Mouse (Mus musculus): ENCODE data around the gene Mgat5. TPM values are rescaled to one million over a fixed set of nuclear protein-coding genes. Genes with fewer than 3 reads are reported as not detected.

Mgat5 gene
- total RNA-seq, 2 experiments from 2014 or later = 1.1 to 1.2 TPM

- no peak for DNase-seq
- intact Hi-C loops (cut with DNase I) = no loop called here
These were observed 260.5 kb downstream of the Mgat5 start for GRCm38 (mm10) chr1:127465292-127465691.

GRCm38 (mm10) chr1:127467238-127467637 lies 262.4 kb downstream of the Mgat5 start:
- intact Hi-C loops (cut with DNase I) = no loop called here
- no peak for DNase-seq

DNA sequence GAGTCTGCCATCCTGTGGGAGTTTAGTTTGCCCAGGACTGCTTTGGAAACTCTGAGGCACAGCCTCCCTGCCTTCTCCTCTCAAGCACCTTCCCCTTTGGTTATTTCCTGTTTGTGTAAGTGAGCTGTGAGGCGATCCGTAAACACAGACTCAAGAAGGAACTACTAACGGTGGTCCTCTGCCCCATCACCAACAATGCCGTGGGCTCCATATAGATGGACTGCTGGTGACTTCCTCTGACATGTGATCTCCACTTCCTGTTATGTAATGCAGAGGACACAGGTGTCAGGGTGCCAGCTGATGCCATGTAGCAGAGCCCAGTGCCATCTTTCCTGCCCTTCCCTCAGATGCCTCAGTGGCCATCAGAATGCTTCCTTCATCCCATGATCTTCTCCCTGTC lies 265.4 kb downstream of the Mgat5 start:
- DNase-seq = no peak
- intact Hi-C loops (cut with DNase I) = no loop called here

DNA sequence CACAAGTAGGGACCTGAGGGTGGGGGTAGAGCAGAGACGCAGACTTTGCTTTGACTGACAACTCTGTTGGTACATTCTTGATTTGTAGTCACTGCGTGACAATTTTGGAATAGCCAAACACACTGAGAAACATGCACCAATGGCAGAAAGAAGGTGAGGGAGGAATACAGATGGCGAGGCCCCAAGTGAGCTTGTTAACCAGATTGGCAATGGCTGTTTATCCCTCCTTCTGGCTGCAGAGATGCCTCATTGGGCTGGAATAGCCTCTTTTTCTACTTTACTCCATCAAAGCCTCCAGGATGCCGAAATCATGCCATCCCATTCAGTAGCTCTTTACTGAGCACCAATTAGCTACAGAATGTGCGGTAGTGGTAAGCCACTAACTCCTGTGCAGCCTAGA lies 270.9 kb downstream of the Mgat5 start:
- intact Hi-C loops (cut with DNase I) = no loop called here
- DNase-seq = no peak

GRCm38 (mm10) chr1:127482911-127483310 lies 278.1 kb downstream of the Mgat5 start:
- no peak for DNase-seq
- intact Hi-C loops (cut with DNase I) = no loop called here

GRCm38 (mm10) chr1:127484188-127484587 lies 279.4 kb downstream of the Mgat5 start:
- intact Hi-C loops (cut with DNase I) = no loop called here
- no peak for DNase-seq

DNA sequence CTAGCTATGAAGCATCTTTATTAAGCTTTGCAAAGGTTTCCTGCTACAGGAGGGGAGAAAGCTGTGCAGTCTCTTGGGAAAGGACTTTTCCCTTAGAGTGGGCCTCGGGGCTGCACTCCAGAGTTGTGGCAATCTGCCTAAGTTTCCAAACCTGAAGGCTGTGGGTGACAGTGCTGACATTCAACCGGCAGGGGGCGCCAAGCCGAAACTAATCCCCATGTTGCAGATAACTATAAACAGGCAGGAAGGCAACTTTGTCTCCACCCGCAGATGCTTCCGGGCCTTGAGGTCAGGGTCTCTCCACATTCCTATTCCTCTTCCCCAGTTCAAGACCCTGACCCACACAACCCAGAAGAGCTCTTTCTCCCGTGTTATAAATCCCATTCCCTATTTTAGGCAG lies 280.0 kb downstream of the Mgat5 start:
- DNase-seq = peak; percentile 17 to 21
- intact Hi-C loops (cut with DNase I) = no loop called here

GRCm38 (mm10) chr1:127487161-127487560 lies 282.3 kb downstream of the Mgat5 start:
- intact Hi-C loops (cut with DNase I) = no loop called here
- no peak for DNase-seq

DNA sequence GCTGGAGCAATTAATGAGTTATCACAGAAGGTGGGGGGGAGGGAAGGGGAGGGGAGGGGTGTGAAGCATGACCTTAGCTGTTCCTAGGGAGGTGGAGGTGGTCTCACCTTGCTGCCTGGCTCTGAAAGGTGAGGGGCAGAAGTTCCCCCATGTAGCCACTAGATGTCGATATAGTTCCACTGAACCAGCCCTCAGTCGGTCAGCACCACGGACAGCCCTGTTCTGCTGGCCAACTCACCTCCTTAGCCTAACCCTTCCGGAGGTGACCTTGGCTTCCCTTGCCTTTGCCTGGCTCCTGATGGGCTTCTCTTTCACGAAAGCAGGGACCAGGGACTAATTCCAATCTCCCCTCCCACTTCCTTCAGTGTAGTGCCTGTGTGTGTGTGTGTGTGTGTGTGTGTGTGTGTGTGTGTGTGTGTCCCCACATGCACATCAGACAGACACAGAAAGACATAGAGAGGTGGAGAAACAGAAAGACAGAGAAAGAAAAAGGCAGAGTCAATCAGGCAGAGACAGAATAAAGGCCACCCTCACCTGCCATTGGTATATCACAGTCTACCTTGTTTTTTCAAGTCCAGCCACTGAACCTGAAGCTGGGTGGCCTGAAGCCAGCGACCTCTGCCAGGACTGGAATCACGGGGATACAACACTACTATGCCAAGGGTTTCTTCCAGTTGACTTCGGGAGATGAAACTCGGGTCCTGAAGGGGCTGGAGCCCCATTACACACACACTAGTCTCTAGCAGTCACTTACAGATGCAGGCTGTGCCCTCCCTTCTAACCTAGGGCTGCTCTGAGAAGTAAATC lies 292.1 kb downstream of the Mgat5 start:
- DNase-seq = peak; percentile 25
- intact Hi-C loops (cut with DNase I) = loop anchor here (2.0 to 10.0 kb wide), 2 partner anchors 268 to 1328 kb away; no protein-coding TSS in a partner anchor

- intact Hi-C loops (cut with DNase I) = loop anchor here (2.0 to 10.0 kb wide), 2 partner anchors 180 to 1326 kb away; partner anchors contain the start of gene Tmem163
- DNase-seq = no peak
These were observed 293.9 kb downstream of the Mgat5 start for GRCm38 (mm10) chr1:127498746-127499145.

DNA sequence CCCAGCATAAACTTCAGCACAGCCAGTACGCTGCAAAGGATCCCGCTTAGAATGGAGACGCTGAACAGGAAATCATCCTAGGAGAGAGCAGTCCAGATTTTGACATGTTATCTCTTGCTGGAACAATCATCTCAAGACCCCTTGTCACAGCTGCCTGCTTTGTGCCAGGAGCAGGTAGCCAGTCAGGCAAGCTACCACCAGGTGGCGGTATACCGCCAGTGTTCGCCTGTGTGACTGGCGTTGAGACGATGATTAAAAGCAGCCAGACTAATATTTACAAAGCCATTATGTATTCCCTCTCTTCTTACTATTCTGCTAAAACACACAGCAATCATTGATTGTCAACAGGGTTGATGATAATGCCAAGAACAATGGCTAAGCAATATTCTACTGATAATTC lies 295.4 kb downstream of the Mgat5 start:
- peak; percentile 32 to 38 for DNase-seq
- intact Hi-C loops (cut with DNase I) = no loop called here

DNA sequence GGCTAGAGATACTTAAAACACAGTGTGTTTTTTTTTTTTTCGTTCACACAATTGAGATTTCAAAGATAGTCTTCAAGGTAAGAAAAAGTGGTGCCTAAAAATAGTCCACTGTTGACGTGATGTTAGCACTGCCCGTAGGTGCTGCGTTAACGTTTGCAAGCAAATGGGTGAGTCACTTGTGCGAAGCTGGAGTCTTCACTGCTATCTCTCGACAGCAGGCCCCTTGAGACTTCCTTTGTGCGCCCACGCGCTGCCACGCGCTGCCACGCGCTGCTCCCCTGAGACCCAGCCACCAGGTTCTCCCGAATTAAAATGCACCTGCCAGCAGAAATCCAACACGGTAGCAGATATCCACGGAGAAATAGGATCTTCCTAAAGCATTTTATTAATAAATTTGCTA lies 295.9 kb downstream of the Mgat5 start:
- DNase-seq = no peak
- intact Hi-C loops (cut with DNase I) = no loop called here

GRCm38 (mm10) chr1:127507042-127507650 lies 302.3 kb downstream of the Mgat5 start:
- no peak for DNase-seq
- intact Hi-C loops (cut with DNase I) = no loop called here

GRCm38 (mm10) chr1:127508067-127508739 lies 303.4 kb downstream of the Mgat5 start:
- intact Hi-C loops (cut with DNase I) = no loop called here
- DNase-seq = no peak

- intact Hi-C loops (cut with DNase I) = no loop called here
- DNase-seq = no peak
These were observed 304.1 kb downstream of the Mgat5 start for GRCm38 (mm10) chr1:127508921-127509320.

GRCm38 (mm10) chr1:127511362-127511761 lies 306.5 kb downstream of the Mgat5 start:
- no peak for DNase-seq
- intact Hi-C loops (cut with DNase I) = no loop called here

DNA sequence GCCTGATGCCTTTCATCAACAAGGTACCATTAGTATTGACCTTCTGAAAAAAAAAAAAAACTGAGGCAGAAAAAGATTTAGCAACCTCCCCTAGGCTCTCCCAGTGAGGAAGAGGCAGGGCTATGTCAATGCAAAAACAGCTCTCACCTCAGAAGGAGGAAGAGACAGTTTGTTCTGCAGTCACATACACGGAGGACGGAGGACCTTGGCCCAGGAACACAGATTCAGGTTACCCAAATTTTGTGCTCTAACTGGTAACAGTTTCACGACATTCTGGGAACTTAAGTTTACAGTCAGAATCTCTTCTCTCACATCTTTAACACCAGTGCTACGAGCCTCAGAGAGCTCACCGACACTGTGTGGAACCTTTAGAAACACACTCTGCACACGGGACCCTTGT lies 307.9 kb downstream of the Mgat5 start:
- DNase-seq = no peak
- intact Hi-C loops (cut with DNase I) = no loop called here

DNA sequence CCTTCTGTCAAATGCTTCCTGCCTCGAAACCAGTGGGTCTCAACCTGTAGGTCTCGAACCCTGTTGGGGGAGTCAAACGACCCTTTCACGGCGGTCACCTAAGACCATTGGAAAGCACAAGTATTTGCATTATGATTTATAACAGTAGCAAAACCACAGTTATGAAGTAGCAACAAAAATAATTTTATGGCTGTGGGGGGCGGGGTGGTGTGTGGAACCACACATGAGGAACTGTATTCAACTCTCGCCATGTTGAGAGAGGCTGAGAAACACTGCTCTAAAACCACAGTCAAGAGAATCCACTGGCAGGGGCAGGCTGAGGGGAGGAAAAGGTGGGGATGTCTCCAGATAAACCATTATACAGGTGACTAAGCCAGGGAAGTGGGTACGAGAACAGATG lies 308.3 kb downstream of the Mgat5 start:
- DNase-seq = no peak
- intact Hi-C loops (cut with DNase I) = no loop called here

DNA sequence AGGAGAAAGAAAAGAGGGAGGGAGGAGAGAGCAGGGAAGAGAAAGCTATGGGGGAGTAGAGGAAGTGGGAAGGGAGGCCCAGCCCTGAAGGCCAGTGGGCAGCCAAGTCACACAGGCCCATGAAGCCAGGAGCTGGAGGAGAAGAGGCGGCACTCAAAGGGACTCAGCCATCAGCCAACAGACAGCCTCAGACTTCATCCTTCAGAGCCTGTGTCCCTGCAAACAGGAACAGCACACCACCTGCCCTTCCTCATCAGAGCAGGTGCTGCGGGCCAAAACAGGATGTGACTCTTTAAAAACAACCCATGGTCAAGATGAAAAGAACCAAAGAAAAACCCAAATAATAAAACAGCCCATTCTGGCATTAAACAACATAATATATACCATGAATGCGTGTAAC lies 308.8 kb downstream of the Mgat5 start:
- intact Hi-C loops (cut with DNase I) = no loop called here
- no peak for DNase-seq

DNA sequence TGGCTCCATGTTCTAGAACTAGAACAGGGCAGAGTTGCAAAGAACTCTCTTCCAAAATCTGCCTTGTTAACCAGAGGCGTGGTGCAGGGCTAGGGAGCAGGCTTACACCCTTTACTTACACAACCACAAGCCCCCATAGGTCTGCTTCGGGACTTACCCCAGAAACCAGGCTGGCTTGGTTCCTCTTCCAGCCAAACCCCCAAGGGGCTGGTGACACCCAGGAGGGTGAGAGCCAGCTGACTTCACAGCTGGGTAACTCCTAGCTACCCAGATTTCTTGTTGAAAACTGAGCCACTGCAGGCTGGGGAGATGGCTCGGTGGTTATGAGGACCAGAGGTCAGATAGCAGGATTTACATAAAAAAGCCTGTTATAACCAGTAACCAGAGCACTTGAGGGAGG lies 309.7 kb downstream of the Mgat5 start:
- DNase-seq = no peak
- intact Hi-C loops (cut with DNase I) = no loop called here

- no peak for DNase-seq
- intact Hi-C loops (cut with DNase I) = no loop called here
These were observed 310.1 kb downstream of the Mgat5 start for GRCm38 (mm10) chr1:127514888-127515287.

DNA sequence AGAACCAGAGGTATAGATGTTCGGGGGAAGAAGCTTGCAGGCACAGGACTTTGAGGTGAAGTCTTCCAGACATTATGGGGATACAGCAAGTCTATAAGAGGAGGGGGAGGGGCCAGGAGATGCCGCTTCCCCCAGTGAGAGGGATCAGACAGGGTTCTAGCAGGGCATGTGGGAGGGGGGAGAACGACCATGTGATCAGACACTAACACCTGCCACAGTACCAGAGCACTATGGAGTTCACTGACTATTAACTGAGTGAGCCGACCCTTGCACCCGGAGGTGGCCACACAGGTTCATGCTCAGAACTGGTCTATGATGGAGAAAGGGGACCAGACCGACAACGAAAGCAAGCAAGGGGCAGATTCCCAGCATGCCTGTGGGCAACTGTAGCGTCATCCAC lies 318.5 kb downstream of the Mgat5 start:
- intact Hi-C loops (cut with DNase I) = no loop called here
- DNase-seq = no peak

Data from gastrocnemius, postnatal 36 days (tissue).